Mouse (Mus musculus) heart, adult 2 months (tissue): ENCODE measurements around the gene Myrfl. TPM values are rescaled to one million over a fixed set of nuclear protein-coding genes. Genes with fewer than 3 reads are reported as not detected.

Experiments used
- DNase-seq, 2 experiments: peaks; one replicate each; pipeline ENCODE4 v3.0.0; 2021
- H3K27ac ChIP-seq: fragments of 200-600 bp; 2 replicates; pipeline ENCODE4 v1.8.1; 2022
- H3K27me3 ChIP-seq: fragments of 200-500 bp; 2 replicates; pipeline ENCODE4 v1.6.1; 2012; ENCODE audit warnings: mild to moderate bottlenecking, low read length, inconsistent platforms, mixed read lengths; ENCODE audit not compliant: control insufficient read depth, insufficient read depth
- H3K36me3 ChIP-seq: fragments of 200-500 bp; 2 replicates; pipeline ENCODE4 v1.6.1; 2012; ENCODE audit warnings: low read length, inconsistent platforms; ENCODE audit not compliant: control insufficient read depth, insufficient read depth
- H3K4me1 ChIP-seq: fragments of 200-500 bp; 2 replicates; pipeline ENCODE4 v1.6.1; 2011; ENCODE audit warnings: low read length; ENCODE audit not compliant: control insufficient read depth, insufficient read depth
- H3K4me3 ChIP-seq: fragments of 200-600 bp; 2 replicates; pipeline ENCODE4 v1.8.1; 2022
- H3K79me2 ChIP-seq: fragments of 200-500 bp; replicated peaks from 2 replicates; pipeline ENCODE4 v1.6.1; 2012; ENCODE audit warnings: mild to moderate bottlenecking, inconsistent platforms, low read length, moderate library complexity, mixed read lengths; ENCODE audit not compliant: control insufficient read depth, insufficient read depth
- H3K9ac ChIP-seq: fragments of 200-500 bp; 2 replicates; pipeline ENCODE4 v1.6.1; 2012; ENCODE audit warnings: low read depth, mild to moderate bottlenecking, control low read depth, inconsistent platforms, low read length, mixed read lengths
- CTCF ChIP-seq: fragments of 200-600 bp; IDR thresholded peaks from 2 replicates; pipeline ENCODE4 v1.8.1; 2022; ENCODE audit warnings: antibody characterized with exemption, mild to moderate bottlenecking, moderate library complexity
- EP300 ChIP-seq: fragments of 200-500 bp; IDR thresholded peaks from 2 replicates; pipeline ENCODE4 v1.6.1; 2011; ENCODE audit warnings: low read depth, low read length, control low read depth; ENCODE audit not compliant: insufficient read depth
- POLR2A ChIP-seq: fragments of 200-500 bp; IDR thresholded peaks from 2 replicates; pipeline ENCODE4 v1.6.1; 2011; ENCODE audit warnings: mild to moderate bottlenecking, low read depth, low read length, control low read depth; ENCODE audit not compliant: insufficient read depth
- WGBS: fragments of 180-500 bp; shearing (Covaris S2); methylation state at CpG from one replicate; pipeline ENCODE4 v1.1.7; 2018; 5-methylcytosine and 5-hydroxymethylcytosine counted together
- intact Hi-C: fragments of 180-260 bp; cut with DNase I; formaldehyde crosslinking; loops from one replicate; pipeline ENCODE4 v1.15.1; 2025
- polyA plus RNA-seq: library from polyadenylated mRNA; depleted of rRNA; stranded (reverse); fragments of >200 nt; gene quantifications from 2 replicates; pipeline ENCODE4 v1.2.3, GENCODE M21; 2012
- total RNA-seq, 2 experiments: library from RNA; stranded (reverse); gene quantifications; 2 replicates each; pipeline ENCODE4 v1.2.3; 2021

The Myrfl gene
- total and polyA plus RNA-seq, 3 experiments: 0.31 to 1.6 (median 1.4) TPM

GRCm38 (mm10) chr10:116923651-116924495 is 27.2 kb upstream of the Myrfl start:
- 91% methylated on average over 19 of the region's 19 CpGs for WGBS
- H3K36me3 ChIP-seq: no peaks in the 10 kb centered on the region
- DNase-seq: no peak

GRCm38 (mm10) chr10:116922161-116922560 is 25.4 kb upstream of the Myrfl start:
- intact Hi-C loops: no loop called here
- Histone ChIP-seq H3K27ac (no peak overlapping the region), H3K79me2 (no peaks in the 10 kb centered on the region), H3K36me3 (no peaks in the 10 kb centered on the region), H3K4me1 (no peaks in the 10 kb centered on the region), H3K4me3 (no peak overlapping the region), H3K27me3 (no peaks in the 10 kb centered on the region), H3K9ac (no peak overlapping the region)
- DNase-seq: no peak
- 89% methylated on average over 15 of the region's 15 CpGs for WGBS
- TF ChIP-seq EP300 (no peak), CTCF (no peak), POLR2A (no peak)

More at GRCm38 (mm10) chr10:116923651-116924495, 27.2 kb upstream of the Myrfl start:
- H3K9ac ChIP-seq: no peak overlapping the region
- no peak overlapping the region for H3K27ac ChIP-seq
- intact Hi-C loops: no loop called here
- no peaks in the 10 kb centered on the region for H3K79me2 ChIP-seq
- H3K4me3 ChIP-seq: no peak overlapping the region
- no peaks in the 10 kb centered on the region for H3K4me1 ChIP-seq
- TF ChIP-seq EP300: no peak
- no peak for TF ChIP-seq CTCF
- no peak for TF ChIP-seq POLR2A
- H3K27me3 ChIP-seq: no peaks in the 10 kb centered on the region

GRCm38 (mm10) chr10:116921416-116921815 is 24.7 kb upstream of the Myrfl start:
- H3K36me3 ChIP-seq: no peaks in the 10 kb centered on the region

GRCm38 (mm10) chr10:116920641-116921040 is 23.9 kb upstream of the Myrfl start:
- Histone ChIP-seq H3K9ac (no peak overlapping the region), H3K27ac (no peak overlapping the region), H3K4me1 (no peaks in the 10 kb centered on the region), H3K79me2 (no peaks in the 10 kb centered on the region), H3K36me3 (no peaks in the 10 kb centered on the region), H3K4me3 (no peak overlapping the region), H3K27me3 (no peaks in the 10 kb centered on the region)
- TF ChIP-seq POLR2A (no peak), CTCF (no peak), EP300 (no peak)
- WGBS: 94% methylated on average over 8 of the region's 8 CpGs
- no peak for DNase-seq
- intact Hi-C loops: no loop called here

More at GRCm38 (mm10) chr10:116921416-116921815, 24.7 kb upstream of the Myrfl start:
- Histone ChIP-seq H3K79me2 (no peaks in the 10 kb centered on the region), H3K9ac (no peak overlapping the region), H3K4me1 (no peaks in the 10 kb centered on the region), H3K27me3 (no peaks in the 10 kb centered on the region), H3K27ac (no peak overlapping the region), H3K4me3 (no peak overlapping the region)
- intact Hi-C loops: no loop called here
- 94% methylated on average over 15 of the region's 15 CpGs for WGBS
- no peak for DNase-seq
- TF ChIP-seq POLR2A: no peak
- no peak for TF ChIP-seq CTCF
- TF ChIP-seq EP300: no peak

- Histone ChIP-seq H3K4me1 (no peaks in the 10 kb centered on the region), H3K4me3 (no peak overlapping the region), H3K79me2 (no peaks in the 10 kb centered on the region), H3K27me3 (no peaks in the 10 kb centered on the region), H3K9ac (no peak overlapping the region), H3K27ac (no peak overlapping the region), H3K36me3 (no peaks in the 10 kb centered on the region)
- DNase-seq: no peak
- 87% methylated on average over 25 of the region's 25 CpGs for WGBS
- intact Hi-C loops: no loop called here
- no peak for TF ChIP-seq CTCF
- TF ChIP-seq POLR2A: no peak
- no peak for TF ChIP-seq EP300
Observed at GRCm38 (mm10) chr10:116919368-116920317, 22.9 kb upstream of the Myrfl start.

GRCm38 (mm10) chr10:116916581-116916980 is 19.9 kb upstream of the Myrfl start:
- H3K4me3 ChIP-seq: no peak overlapping the region
- H3K9ac ChIP-seq: no peak overlapping the region
- TF ChIP-seq POLR2A (no peak), EP300 (no peak), CTCF (no peak)
- no peaks in the 10 kb centered on the region; the same call in 1 of the 2 replicates for H3K36me3 ChIP-seq
- H3K4me1 ChIP-seq: no peaks in the 10 kb centered on the region
- no peak for DNase-seq
- H3K27ac ChIP-seq: no peak overlapping the region
- H3K27me3 ChIP-seq: no peaks in the 10 kb centered on the region
- WGBS: 75% methylated on average over 8 of the region's 8 CpGs
- intact Hi-C loops: no loop called here
- no peaks in the 10 kb centered on the region for H3K79me2 ChIP-seq
